Mouse (Mus musculus): ENCODE results near the gene Gapvd1. TPM values are rescaled to one million over a fixed set of nuclear protein-coding genes. Genes with fewer than 3 reads are reported as not detected.
A peak's percentile ranks its signal among the peaks of the same experiment; 100 is the strongest.
"Not testable (repeated sequence)": the region's sequence is repeated elsewhere in the genome, so short reads cannot be mapped to it uniquely, and the experiment has no call there.

The Gapvd1 gene
- polyA plus RNA-seq, 1 experiment from 2014 or later: 84.6 TPM

GRCm38 (mm10) chr2:34770049-34770448, 15.0 kb upstream of the Gapvd1 start:
- H3K36me3 ChIP-seq: peaks cover 20% of the 10 kb centered on the region
- no peak overlapping the region for H3K27ac ChIP-seq
- no peak for ATAC-seq (ENCODE audit: insufficient number of reproducible peaks, low FRiP score, low TSS enrichment, low read depth)
- H3K4me2 ChIP-seq: peak overlapping the region; percentile 56; the same call in 1 of the 2 replicates
- H3K27me3 ChIP-seq: no peaks in the 10 kb centered on the region
- no peaks in the 10 kb centered on the region for H3K9me3 ChIP-seq
- H3K4me3 ChIP-seq: no peak overlapping the region
- 88% methylated on average over 2 of the region's 2 CpGs for WGBS
- no peak overlapping the region for H3K9ac ChIP-seq
- peaks cover 24% of the 10 kb centered on the region for H3K4me1 ChIP-seq

- Histone ChIP-seq H3K4me2 (no peak overlapping the region), H3K27me3 (no peaks in the 10 kb centered on the region), H3K27ac (no peak overlapping the region), H3K9ac (no peak overlapping the region), H3K4me3 (no peak overlapping the region), H3K4me1 (no peaks in the 10 kb centered on the region), H3K36me3 (no peaks in the 10 kb centered on the region), H3K9me3 (no peaks in the 10 kb centered on the region)
- no peak for ATAC-seq (ENCODE audit: insufficient number of reproducible peaks, low FRiP score, low TSS enrichment, low read depth)
- 81% methylated on average over 8 of the region's 12 CpGs for WGBS
Measured at GRCm38 (mm10) chr2:34764801-34765200, 9.8 kb upstream of the Gapvd1 start.

DNA sequence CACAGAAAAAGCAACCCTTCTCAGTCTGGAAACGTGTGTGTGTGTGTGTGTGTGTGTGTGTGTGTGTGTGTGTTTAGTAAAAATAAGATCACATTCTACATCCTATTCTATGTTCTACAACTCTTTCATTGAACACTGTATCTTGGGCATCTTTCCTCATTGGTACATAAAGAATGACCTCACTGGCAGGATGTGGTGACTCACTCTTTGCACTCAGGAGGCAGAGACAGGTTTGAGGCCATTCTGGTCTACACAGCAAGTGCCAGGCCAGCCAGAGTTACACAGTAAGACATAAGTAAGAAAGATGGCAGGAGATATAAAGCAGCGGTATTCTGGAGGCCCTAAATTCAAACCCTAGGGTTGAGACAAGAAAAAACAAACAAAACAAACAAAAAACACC, 7.8 kb upstream of the Gapvd1 start:
- no peaks in the 10 kb centered on the region for H3K27me3 ChIP-seq
- H3K9ac ChIP-seq: no peak overlapping the region
- no peaks in the 10 kb centered on the region for H3K36me3 ChIP-seq
- WGBS: 58% methylated on average over 2 of the region's 2 CpGs
- no peak overlapping the region for H3K4me3 ChIP-seq
- H3K4me1 ChIP-seq: no peaks in the 10 kb centered on the region
- H3K4me2 ChIP-seq: no peak overlapping the region
- no peak for ATAC-seq (ENCODE audit: insufficient number of reproducible peaks, low FRiP score, low TSS enrichment, low read depth)
- H3K27ac ChIP-seq: no peak overlapping the region
- H3K9me3 ChIP-seq: no peaks in the 10 kb centered on the region

DNA sequence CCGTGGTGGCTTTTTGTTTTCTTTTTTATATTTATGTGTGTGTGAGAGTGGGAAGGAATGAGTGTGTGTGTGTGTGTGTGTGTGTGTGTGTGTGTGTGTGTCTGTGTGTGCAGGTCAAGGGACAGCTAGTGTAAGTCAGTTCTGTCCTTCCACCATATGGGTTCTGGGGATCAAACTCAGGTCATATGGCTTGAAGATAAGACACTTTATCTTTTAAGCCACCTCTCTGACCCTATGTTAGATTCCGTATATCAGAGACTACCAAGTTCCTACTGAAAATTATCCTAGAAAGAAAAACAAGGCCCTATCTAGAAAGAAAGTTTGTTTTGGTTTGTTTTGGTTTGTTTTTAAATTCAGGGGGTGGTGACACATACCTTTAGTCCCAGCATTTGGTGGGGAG, 7.1 kb upstream of the Gapvd1 start:
- Histone ChIP-seq H3K27me3 (no peaks in the 10 kb centered on the region), H3K27ac (no peak overlapping the region), H3K36me3 (no peaks in the 10 kb centered on the region), H3K9me3 (no peaks in the 10 kb centered on the region), H3K4me3 (no peak overlapping the region), H3K9ac (no peak overlapping the region), H3K4me2 (no peak overlapping the region), H3K4me1 (no peaks in the 10 kb centered on the region)
- ATAC-seq (ENCODE audit: insufficient number of reproducible peaks, low FRiP score, low TSS enrichment, low read depth): no peak
- 85% methylated on average over 2 of the region's 2 CpGs for WGBS

- not testable (repeated sequence) for H3K9me3 ChIP-seq; H3K36me3 ChIP-seq; H3K4me3 ChIP-seq; H3K4me1 ChIP-seq; H3K27me3 ChIP-seq; H3K9ac ChIP-seq; H3K4me2 ChIP-seq; H3K27ac ChIP-seq; ATAC-seq (ENCODE audit: insufficient number of reproducible peaks, low FRiP score, low TSS enrichment, low read depth)
- 87% methylated on average over 5 of the region's 5 CpGs for WGBS
Measured at GRCm38 (mm10) chr2:34761272-34761671, 6.2 kb upstream of the Gapvd1 start.

DNA sequence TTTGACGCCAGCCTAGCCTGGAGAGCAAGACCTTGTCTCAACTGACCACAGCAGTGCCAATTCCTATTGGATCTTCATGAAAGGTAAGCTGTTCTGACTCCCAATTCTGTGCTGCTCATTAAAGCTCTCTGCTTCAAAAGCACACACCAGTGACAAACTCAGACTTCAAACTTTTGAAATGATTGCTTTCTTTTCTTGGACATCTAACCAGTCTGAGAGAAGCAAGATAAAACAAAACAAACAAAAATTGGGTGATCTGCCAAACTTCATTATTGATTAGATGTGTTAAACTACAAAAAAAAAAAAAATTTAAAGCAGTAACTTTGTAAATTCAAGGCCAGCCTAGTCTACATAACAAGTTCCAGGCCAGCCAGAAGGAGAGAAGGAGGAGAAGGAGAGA, 2.3 kb upstream of the Gapvd1 start:
- no peaks in the 10 kb centered on the region for H3K27me3 ChIP-seq
- no peak overlapping the region for H3K4me3 ChIP-seq
- 76% methylated on average over 1 of the region's 1 CpGs for WGBS
- peaks cover 9% of the 10 kb centered on the region for H3K4me1 ChIP-seq
- no peaks in the 10 kb centered on the region for H3K36me3 ChIP-seq
- no peak overlapping the region for H3K27ac ChIP-seq
- no peak for ATAC-seq (ENCODE audit: insufficient number of reproducible peaks, low FRiP score, low TSS enrichment, low read depth)
- H3K9me3 ChIP-seq: no peaks in the 10 kb centered on the region
- H3K4me2 ChIP-seq: no peak overlapping the region
- H3K9ac ChIP-seq: no peak overlapping the region

DNA sequence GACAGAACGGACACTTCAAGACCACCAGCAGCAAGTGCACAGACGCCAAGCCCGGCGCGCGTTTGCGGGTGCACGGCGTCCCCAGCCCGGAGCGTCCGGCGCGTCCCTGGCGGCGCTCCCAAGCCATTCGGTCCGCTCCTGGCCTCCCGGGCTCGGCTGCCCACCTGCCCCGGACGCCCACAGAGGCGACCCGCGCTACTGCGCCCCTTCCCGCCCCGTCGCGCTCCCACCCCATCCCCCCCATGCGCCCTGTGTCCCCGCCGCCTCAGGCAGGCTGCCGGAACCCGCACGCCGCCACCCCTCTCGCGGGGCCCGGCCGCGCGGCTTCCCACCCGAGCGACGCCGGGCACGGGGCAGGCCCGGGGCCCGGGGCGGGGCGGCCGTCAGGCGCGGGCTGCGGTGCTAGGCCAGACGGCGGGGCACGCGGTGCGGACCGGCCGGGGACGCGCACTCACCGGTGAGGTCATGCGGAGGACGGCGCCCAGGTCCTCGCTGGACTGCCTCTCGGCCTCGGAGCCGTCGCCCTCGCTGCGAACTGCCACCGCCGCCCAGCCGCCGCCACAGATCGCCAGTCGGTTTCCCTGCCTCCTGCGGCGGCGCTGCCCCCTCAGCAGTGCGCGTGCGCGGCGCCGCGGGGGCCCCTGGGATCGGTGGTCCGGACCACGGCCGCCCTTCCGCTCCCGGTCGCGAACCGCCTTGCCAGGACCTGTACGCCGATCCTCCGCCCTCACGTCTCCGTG, 1.1 kb downstream of the Gapvd1 start:
- peaks cover 12% of the 10 kb centered on the region for H3K4me1 ChIP-seq
- ATAC-seq (ENCODE audit: insufficient number of reproducible peaks, low FRiP score, low TSS enrichment, low read depth): peak; percentile 87
- peak overlapping the region; percentile 94 for H3K9ac ChIP-seq

GRCm38 (mm10) chr2:34750245-34750644, 4.8 kb downstream of the Gapvd1 start:
- Histone ChIP-seq H3K36me3 (no peaks in the 10 kb centered on the region), H3K4me1 (peaks cover 11% of the 10 kb centered on the region), H3K9me3 (no peaks in the 10 kb centered on the region), H3K27ac (no peak overlapping the region), H3K27me3 (no peaks in the 10 kb centered on the region), H3K4me3 (no peak overlapping the region), H3K9ac (no peak overlapping the region), H3K4me2 (no peak overlapping the region)
- 85% methylated on average over 2 of the region's 2 CpGs for WGBS
- ATAC-seq (ENCODE audit: insufficient number of reproducible peaks, low FRiP score, low TSS enrichment, low read depth): no peak

More for the DNA sequence above, 1.1 kb downstream of the Gapvd1 start:
- peak overlapping the region; percentile 92 for H3K4me3 ChIP-seq
- under 1% methylated on average over 72 of the region's 106 CpGs for WGBS
- peak overlapping the region; percentile 92 for H3K27ac ChIP-seq
- no peaks in the 10 kb centered on the region for H3K36me3 ChIP-seq
- no peaks in the 10 kb centered on the region for H3K9me3 ChIP-seq
- H3K4me2 ChIP-seq: peak overlapping the region; percentile 59
- no peaks in the 10 kb centered on the region for H3K27me3 ChIP-seq

DNA sequence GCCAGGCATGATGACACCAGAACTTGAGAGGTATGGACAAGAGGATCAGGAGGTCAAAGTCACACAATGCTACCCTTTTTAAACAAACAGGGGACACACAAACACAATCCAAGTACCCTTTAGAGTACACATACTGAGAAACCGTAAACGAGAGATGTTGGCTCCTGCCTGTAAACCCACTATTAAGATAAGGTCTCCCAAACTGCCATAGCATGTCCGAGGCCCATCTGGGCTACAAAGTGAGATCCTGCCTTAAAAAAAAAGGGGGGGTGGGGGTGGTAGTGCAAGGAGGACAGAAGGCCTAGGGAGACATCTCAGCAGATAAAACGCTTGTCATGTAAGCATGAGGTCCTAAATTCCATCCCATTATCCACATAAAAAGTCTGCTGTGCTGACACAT, 6.6 kb downstream of the Gapvd1 start:
- Histone ChIP-seq H3K27me3 (no peaks in the 10 kb centered on the region), H3K4me3 (no peak overlapping the region), H3K4me2 (no peak overlapping the region), H3K4me1 (peaks cover 6% of the 10 kb centered on the region), H3K9ac (no peak overlapping the region), H3K9me3 (no peaks in the 10 kb centered on the region), H3K27ac (no peak overlapping the region), H3K36me3 (0 out of 2 replicates have a peak, but pooled peaks cover 4% of the 10 kb centered on the region)
- ATAC-seq (ENCODE audit: insufficient number of reproducible peaks, low FRiP score, low TSS enrichment, low read depth): no peak
- WGBS: 81% methylated on average over 4 of the region's 4 CpGs

DNA sequence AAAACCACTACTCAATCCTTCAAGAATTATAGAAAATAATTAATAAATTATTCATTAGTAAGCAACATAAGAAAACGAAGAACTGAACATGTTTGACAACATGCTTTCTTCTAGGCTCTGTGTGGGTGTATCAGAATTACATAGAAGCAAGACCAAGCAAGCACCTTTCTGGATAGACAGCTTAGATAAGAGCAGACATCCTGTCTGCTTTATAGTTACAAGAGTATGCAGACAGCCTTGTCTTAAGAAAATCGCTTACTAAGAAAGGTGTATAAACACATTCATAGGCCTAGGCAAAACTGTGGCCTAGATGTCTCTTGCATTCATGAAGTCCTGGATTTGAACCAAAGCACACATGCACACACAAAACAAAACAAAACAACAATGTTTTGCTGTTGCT, 9.4 kb downstream of the Gapvd1 start:
- 0 out of 2 replicates have a peak, but pooled peaks cover 9% of the 10 kb centered on the region for H3K36me3 ChIP-seq
- no peaks in the 10 kb centered on the region for H3K27me3 ChIP-seq
- H3K4me1 ChIP-seq: peaks cover 3% of the 10 kb centered on the region; the same call in 1 of the 2 replicates
- H3K27ac ChIP-seq: no peak overlapping the region
- no peak overlapping the region for H3K9ac ChIP-seq
- no peak for ATAC-seq (ENCODE audit: insufficient number of reproducible peaks, low FRiP score, low TSS enrichment, low read depth)
- WGBS: 91% methylated on average over 2 of the region's 2 CpGs
- H3K4me3 ChIP-seq: no peak overlapping the region
- no peaks in the 10 kb centered on the region for H3K9me3 ChIP-seq
- H3K4me2 ChIP-seq: no peak overlapping the region

GRCm38 (mm10) chr2:34744476-34744875, 10.6 kb downstream of the Gapvd1 start:
- H3K9ac ChIP-seq: no peak overlapping the region
- H3K4me2 ChIP-seq: no peak overlapping the region
- H3K27me3 ChIP-seq: no peaks in the 10 kb centered on the region
- WGBS: 81% methylated on average over 8 of the region's 8 CpGs
- H3K9me3 ChIP-seq: no peaks in the 10 kb centered on the region
- H3K27ac ChIP-seq: no peak overlapping the region
- H3K4me1 ChIP-seq: peaks cover 3% of the 10 kb centered on the region; the same call in 1 of the 2 replicates
- no peak overlapping the region for H3K4me3 ChIP-seq
- ATAC-seq (ENCODE audit: insufficient number of reproducible peaks, low FRiP score, low TSS enrichment, low read depth): no peak
- 0 out of 2 replicates have a peak, but pooled peaks cover 9% of the 10 kb centered on the region for H3K36me3 ChIP-seq

DNA sequence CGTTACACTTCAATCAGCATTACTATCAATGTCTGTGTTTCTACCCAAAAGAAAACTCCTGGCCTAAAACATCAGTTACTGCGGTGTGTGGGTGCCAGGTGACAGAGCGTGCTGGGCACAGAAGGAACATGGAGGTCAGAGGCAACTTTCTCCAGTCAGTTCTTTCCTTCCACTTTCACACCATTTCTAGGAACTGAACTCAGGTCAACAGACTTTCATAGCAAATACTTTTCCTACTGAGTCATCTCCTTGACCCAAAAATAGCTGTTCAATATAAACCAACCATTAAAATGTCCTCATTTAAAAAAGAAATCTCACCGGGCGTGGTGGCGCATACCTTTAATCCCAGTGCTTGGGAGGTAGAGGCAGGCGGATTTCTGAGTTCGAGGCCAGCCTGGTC, 12.4 kb downstream of the Gapvd1 start:
- no peak overlapping the region for H3K9ac ChIP-seq
- no peak overlapping the region for H3K4me3 ChIP-seq
- H3K9me3 ChIP-seq: no peaks in the 10 kb centered on the region
- H3K4me2 ChIP-seq: no peak overlapping the region
- no peaks in the 10 kb centered on the region for H3K27me3 ChIP-seq
- ATAC-seq (ENCODE audit: insufficient number of reproducible peaks, low FRiP score, low TSS enrichment, low read depth): no peak
- no peak overlapping the region for H3K27ac ChIP-seq
- H3K4me1 ChIP-seq: peaks cover 3% of the 10 kb centered on the region; the same call in 1 of the 2 replicates
- 88% methylated on average over 8 of the region's 8 CpGs for WGBS
- 0 out of 2 replicates have a peak, but pooled peaks cover 9% of the 10 kb centered on the region for H3K36me3 ChIP-seq
